10 mouse cellular contexts compared by ENCODE assay signal in genomic region chr12:119960730-119961129, GRCm38 (mm10). TPM values are rescaled to one million over a fixed set of nuclear protein-coding genes. Genes with fewer than 3 reads are reported as not detected.
DNase-seq lines count a peak whose midpoint lies in the region; ATAC-seq and TF ChIP-seq lines count a peak whose summit lies in the region.
"Had no signal": no experiment of that assay in that cellular context is flagged by ENCODE, and none has a peak within 500 bp of the region (broad histone marks: within the 10 kb centered on the region; RNA-seq: fewer than 3 reads in every experiment).

No protein-coding gene starts in this region.

- no peaks in the 10 kb centered on the region for H3K27me3 ChIP-seq in heart, embryonic 12.5 days (replicated peaks)
- no peaks in the 10 kb centered on the region for H3K27me3 ChIP-seq in hindbrain, embryonic 14.5 days (ENCODE audit: control insufficient read depth, insufficient read depth, low read length)

- H3K9me3 ChIP-seq in heart, embryonic 12.5 days (replicated peaks) = no peaks in the 10 kb centered on the region
- no peaks in the 10 kb centered on the region for H3K9me3 ChIP-seq in hindbrain, embryonic 14.5 days (ENCODE audit: control insufficient read depth, low read length)
- H3K9me3 ChIP-seq: G1E had no signal

- no peak overlapping the region for H3K4me3 ChIP-seq in heart, embryonic 12.5 days
- H3K4me3 ChIP-seq in gastrocnemius, adult 2 months = no peak overlapping the region
- no peak overlapping the region for H3K4me3 ChIP-seq in hindbrain, embryonic 14.5 days (replicated peaks; ENCODE audit: low read length)

- TF ChIP-seq CTCF in gastrocnemius, adult 2 months (IDR thresholded peaks at IDR 0.05) = no peak

- H3K27ac ChIP-seq in heart, embryonic 12.5 days (ENCODE audit: poor library complexity, severe bottlenecking) = no peak overlapping the region
- no peak overlapping the region for H3K27ac ChIP-seq in gastrocnemius, adult 2 months
- H3K27ac ChIP-seq in hindbrain, embryonic 14.5 days = no peak overlapping the region
- H3K27ac ChIP-seq: liver, embryonic 14.5 days had no signal

- ATAC-seq in heart, embryonic 12.5 days (ENCODE audit: insufficient number of reproducible peaks, low FRiP score) = no peak
- no peak for ATAC-seq in hindbrain, embryonic 14.5 days (ENCODE audit: low FRiP score)

- intact Hi-C loops in gastrocnemius, adult 2 months (cut with DNase I) = no loop called here
- intact Hi-C loops in left cerebral cortex, postnatal 36 days (cut with DNase I) = no loop called here

- no peak overlapping the region for H3K4me2 ChIP-seq in heart, embryonic 12.5 days
- H3K4me2 ChIP-seq in hindbrain, embryonic 14.5 days (replicated peaks) = no peak overlapping the region

- 43% methylated on average over 1 of the region's 1 CpGs for WGBS in heart, embryonic 12.5 days
- 77% methylated on average over 1 of the region's 1 CpGs for WGBS in hindbrain, embryonic 14.5 days

- DNase-seq in heart, adult 8-10 months (ENCODE audit: low spot score) = peak; percentile 66
- peak; percentile 51 for DNase-seq in adrenal gland, postnatal 14 days
- DNase-seq in gastrocnemius, adult 2 months = peak; percentile 17
- peak; percentile 14 to 30 for DNase-seq in left cerebral cortex, postnatal 36 days (ENCODE audit: low spot score in 2 of 2)
- DNase-seq in embryo, embryonic 10.5 days (ENCODE audit: low spot score) = no peak
- DNase-seq in hindbrain, embryonic 14.5 days (ENCODE audit: low spot score) = no peak

- H3K36me3 ChIP-seq in heart, embryonic 12.5 days = no peaks in the 10 kb centered on the region
- H3K36me3 ChIP-seq in hindbrain, embryonic 14.5 days (replicated peaks; ENCODE audit: control insufficient read depth, insufficient read depth) = no peaks in the 10 kb centered on the region
- H3K36me3 ChIP-seq: G1E had no signal

- no peaks in the 10 kb centered on the region for H3K4me1 ChIP-seq in heart, embryonic 12.5 days (replicated peaks)
- H3K4me1 ChIP-seq in hindbrain, embryonic 14.5 days (replicated peaks; ENCODE audit: control insufficient read depth, insufficient read depth, low read length) = no peaks in the 10 kb centered on the region

- no peak overlapping the region for H3K9ac ChIP-seq in heart, embryonic 12.5 days
- no peak overlapping the region for H3K9ac ChIP-seq in hindbrain, embryonic 14.5 days
- H3K9ac ChIP-seq: liver, embryonic 14.5 days had no signal

RNA-seq across cellular contexts. Expression of gene Tmem196, which starts 15.1 kb away (rescaled TPM):
- 1 to 10 TPM in 2 of 4 experiments, under 1 TPM in 2; 0.44 to 1.7 (median 1.1) TPM for total RNA-seq in heart, adult 8-10 months (2022)
- polyA plus RNA-seq in heart, embryonic 12.5 days (2016; fragmentation: Nextera tagmentation; extraction: Ambion mirVana) = 1.8 and 2.4 TPM in 2 replicates
- 3.1 and 4.5 TPM in 2 replicates for total RNA-seq in adrenal gland, postnatal 14 days (2021)
- total RNA-seq in gastrocnemius, adult 2 months (2021) = not detected
- total RNA-seq in left cerebral cortex, postnatal 36 days (2021) = 10 to 100 TPM; 32.7 to 36.0 TPM
- polyA plus RNA-seq in hindbrain, embryonic 14.5 days (2014; fragmentation: Nextera tagmentation; extraction: Ambion mirVana) = 9.7 and 12.3 TPM in 2 replicates
- total RNA-seq: common myeloid progenitor, adult 5-6 weeks had no signal
- polyA plus RNA-seq: G1E; liver, embryonic 14.5 days had no signal

Comparison
In these comparisons a context has a peak if more than half of its experiments do, and no peak if none do; other contexts are left out.
1. DNase-seq: peak in heart, adult 8-10 months (single experiment), adrenal gland, postnatal 14 days (single experiment), gastrocnemius, adult 2 months (single experiment) and left cerebral cortex, postnatal 36 days (2 of 2); none in embryo, embryonic 10.5 days (single experiment) and hindbrain, embryonic 14.5 days (single experiment).